Mouse (Mus musculus) lung, postnatal 14 days (tissue): ENCODE data around the gene Ctbp1.
A peak's percentile ranks its signal among the peaks of the same experiment; 100 is the strongest.

Source experiments
- DNase-seq: peaks from one replicate; pipeline ENCODE4 v3.0.0; 2021

Gene Ctbp1

DNA sequence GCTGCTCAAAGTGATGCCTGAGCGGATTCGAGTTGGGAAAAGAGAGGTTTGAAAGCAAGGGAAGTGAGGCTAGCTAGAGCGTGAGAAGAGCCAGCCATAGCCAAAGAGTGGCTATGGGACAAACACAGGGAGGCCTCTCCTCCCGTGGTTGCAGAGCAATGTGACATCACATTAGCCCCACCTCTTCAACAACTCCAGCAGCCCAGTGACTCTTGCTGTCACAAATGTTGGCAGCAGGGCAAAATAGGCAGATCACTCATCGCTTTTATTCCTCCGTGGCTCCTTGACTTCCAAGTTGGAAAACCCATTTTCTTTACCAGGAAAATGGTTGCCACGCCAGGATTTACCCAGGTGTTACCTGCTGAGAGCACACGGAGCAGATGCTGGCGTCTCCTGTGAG is 67.7 kb downstream of the Ctbp1 start:
- DNase-seq = no peak

DNA sequence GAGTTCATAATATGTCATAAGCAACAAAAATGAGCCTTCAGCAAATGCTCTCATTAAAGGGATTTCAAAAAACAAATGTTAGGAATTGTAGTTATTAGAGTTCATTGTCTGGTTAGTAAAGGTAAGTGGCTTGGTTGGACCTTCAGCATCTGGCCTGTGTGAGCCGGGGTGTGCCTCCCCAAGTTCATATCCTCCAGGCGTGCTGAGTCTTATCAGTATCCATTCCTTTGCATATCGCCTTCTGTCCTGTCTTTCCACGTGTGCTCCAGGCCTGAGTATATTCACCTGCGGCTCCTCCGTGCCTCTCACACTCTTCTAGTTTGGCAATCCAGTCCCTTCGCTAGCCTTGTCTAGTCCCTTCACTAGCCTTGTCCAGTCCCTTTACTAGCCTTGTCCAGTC is 68.5 kb downstream of the Ctbp1 start:
- no peak for DNase-seq

GRCm38 (mm10) chr5:33204284-33204683 is 70.5 kb downstream of the Ctbp1 start:
- DNase-seq = no peak

DNA sequence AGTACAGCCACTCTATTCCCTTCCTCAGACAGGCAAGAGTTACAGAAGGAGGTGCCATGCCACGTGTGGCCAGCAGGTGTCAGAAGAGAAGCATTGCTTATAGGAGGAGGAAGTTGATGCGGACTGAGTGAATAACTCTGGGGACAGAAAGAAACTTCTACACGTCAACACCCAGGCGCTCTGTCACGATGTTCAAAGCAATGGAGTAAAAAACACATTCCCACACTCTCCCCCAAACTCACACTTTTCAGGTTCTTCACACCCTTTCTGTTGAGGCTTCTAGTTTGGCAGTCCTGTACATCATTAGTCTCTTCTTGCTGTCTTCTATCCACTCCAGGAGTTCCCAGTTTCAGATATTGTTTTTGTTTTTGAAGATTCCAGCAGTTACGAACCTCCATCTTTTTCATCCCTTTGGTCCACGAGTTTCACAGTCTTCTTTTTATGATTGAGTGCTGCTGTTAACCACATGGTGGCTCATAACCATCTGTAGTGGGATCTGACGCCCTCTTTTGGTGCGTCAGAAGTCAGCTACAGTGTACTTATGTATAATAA is 71.0 kb downstream of the Ctbp1 start:
- peak; percentile 89 for DNase-seq

- no peak for DNase-seq
Observed at GRCm38 (mm10) chr5:33203171-33203565, 71.6 kb downstream of the Ctbp1 start.

DNA sequence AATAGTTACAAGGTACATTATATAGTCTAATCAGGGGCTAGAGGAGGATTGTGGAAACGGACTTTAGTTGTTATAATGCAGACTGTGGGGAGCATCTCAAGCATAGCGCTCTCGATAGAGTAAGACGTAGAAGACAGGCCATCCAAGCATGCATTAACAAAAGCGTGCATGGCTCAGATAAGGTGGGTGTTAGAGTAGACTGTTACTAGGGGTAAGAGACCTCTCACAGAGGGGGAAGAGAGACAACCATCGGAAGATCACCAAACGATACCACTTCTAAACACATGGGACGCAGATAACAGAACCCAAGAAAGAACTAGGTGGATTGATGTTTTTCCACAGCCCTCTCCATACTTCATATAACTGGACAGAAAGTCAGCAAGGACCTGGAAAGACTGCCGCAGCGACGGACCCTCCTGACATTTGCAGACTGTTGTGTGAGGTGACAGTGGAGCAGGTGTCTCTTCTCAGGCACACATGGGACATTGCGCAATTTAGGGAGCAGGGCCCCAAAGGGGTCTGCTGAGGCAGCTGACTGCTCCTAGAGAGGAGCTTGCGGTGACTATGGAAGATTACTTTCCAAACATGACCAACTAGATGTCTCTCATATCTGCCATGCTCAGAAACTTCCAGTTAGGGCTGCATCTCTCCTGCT is 72.2 kb downstream of the Ctbp1 start:
- DNase-seq = no peak

DNA sequence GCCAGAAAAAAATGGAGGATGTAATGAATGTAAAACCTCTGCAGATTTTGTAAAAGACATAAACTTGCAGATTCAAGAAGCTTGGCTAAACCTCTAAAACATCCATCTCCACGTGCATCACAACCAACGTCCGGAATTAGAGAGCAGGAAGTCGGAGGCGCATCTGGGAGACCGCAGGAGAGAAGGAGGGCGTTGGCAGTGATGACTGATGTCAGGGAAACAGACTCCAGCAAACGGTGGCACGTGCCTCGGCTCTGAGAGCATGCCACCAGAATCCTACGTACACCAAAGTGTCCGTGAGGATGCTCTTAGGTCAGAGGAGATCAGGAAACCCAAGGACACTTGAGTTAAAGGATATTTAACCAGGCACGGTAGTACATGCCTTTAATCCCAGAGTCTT is 73.1 kb downstream of the Ctbp1 start:
- DNase-seq = no peak

GRCm38 (mm10) chr5:33200071-33200470 is 74.7 kb downstream of the Ctbp1 start:
- DNase-seq = no peak
